Mouse (Mus musculus) stomach, embryonic 14.5 days (tissue): ENCODE results near the gene Fhod1. TPM values are rescaled to one million over a fixed set of nuclear protein-coding genes. Genes with fewer than 3 reads are reported as not detected.
"Not testable (repeated sequence)": the region's sequence is repeated elsewhere in the genome, so short reads cannot be mapped to it uniquely, and the experiment has no call there.

ENCODE experiments used
- ATAC-seq: fragments of 200-750 bp; cut with Nextera tagmentation; 2 replicates; pipeline ENCODE4 v1.8.0; 2017; ENCODE audit warnings: low read depth, moderate TSS enrichment; ENCODE audit not compliant: insufficient number of reproducible peaks, insufficient read depth, low FRiP score
- H3K27ac ChIP-seq: fragments of 300-500 bp; sonication (generic); 2 replicates; pipeline ENCODE4 v1.5.1; 2014; ENCODE audit warnings: mild to moderate bottlenecking, low read length, moderate library complexity, mixed read lengths
- H3K27me3 ChIP-seq: fragments of 300-500 bp; sonication (generic); 2 replicates; pipeline ENCODE4 v1.6.1; 2014; ENCODE audit warnings: low read length, control low read depth, mixed read lengths; ENCODE audit not compliant: control insufficient read depth, insufficient read depth
- H3K36me3 ChIP-seq: fragments of 300-500 bp; sonication (generic); 2 replicates; pipeline ENCODE4 v1.6.1; 2014; ENCODE audit warnings: mild to moderate bottlenecking, control low read depth, low read length, moderate library complexity, mixed read lengths; ENCODE audit not compliant: control insufficient read depth, insufficient read depth
- H3K4me1 ChIP-seq: fragments of 300-500 bp; sonication (generic); 2 replicates; pipeline ENCODE4 v1.6.1; 2014; ENCODE audit warnings: low read length, control low read depth, mixed read lengths; ENCODE audit not compliant: control insufficient read depth, insufficient read depth
- H3K4me2 ChIP-seq: fragments of 300-500 bp; sonication (generic); replicated peaks from 2 replicates; pipeline ENCODE4 v1.6.1; 2014; ENCODE audit warnings: low read depth, low read length, control low read depth
- H3K4me3 ChIP-seq: fragments of 300-500 bp; sonication (generic); 2 replicates; pipeline ENCODE4 v1.5.1; 2014; ENCODE audit warnings: low read depth, low read length, control low read depth
- H3K9ac ChIP-seq: fragments of 300-500 bp; sonication (generic); replicated peaks from 2 replicates; pipeline ENCODE4 v1.6.1; 2014; ENCODE audit warnings: low read depth, mild to moderate bottlenecking, control low read depth, low read length, moderate library complexity, mixed read lengths
- H3K9me3 ChIP-seq: fragments of 300-500 bp; sonication (generic); 2 replicates; pipeline ENCODE4 v1.6.1; 2016; ENCODE audit warnings: low read depth, low read length, control low read depth; ENCODE audit not compliant: control insufficient read depth
- WGBS: fragments of 180-500 bp; shearing (Covaris S2); extraction: QIAGEN DNeasy Blood & Tissue Kit; methylation state at CpG from one replicate; pipeline ENCODE4 v1.1.7; 2014; 5-methylcytosine and 5-hydroxymethylcytosine counted together
- polyA plus RNA-seq: library from polyadenylated mRNA; unstranded; fragments of >200 nt; fragmentation: Nextera tagmentation; extraction: Ambion mirVana; gene quantifications from 2 replicates; pipeline ENCODE4 v1.2.1, GENCODE M21; 2014

Fhod1 gene
- polyA plus RNA-seq, 1 experiment from 2014 or later = 3.5 TPM

- not testable (repeated sequence) for H3K27ac ChIP-seq, H3K4me3 ChIP-seq, H3K4me2 ChIP-seq, H3K27me3 ChIP-seq, H3K9ac ChIP-seq, ATAC-seq, H3K9me3 ChIP-seq, H3K36me3 ChIP-seq
- WGBS = 84% methylated on average over 8 of the region's 8 CpGs
- H3K4me1 ChIP-seq = peaks cover 14% of the 10 kb centered on the region; the same call in 1 of the 2 replicates
Observed at GRCm38 (mm10) chr8:105291364-105291763, 56.4 kb downstream of the Fhod1 start.

- peaks cover 14% of the 10 kb centered on the region; the same call in 1 of the 2 replicates for H3K4me1 ChIP-seq
- WGBS = 8% methylated on average over 31 of the region's 31 CpGs
- no peaks in the 10 kb centered on the region for H3K9me3 ChIP-seq
- no peak overlapping the region for H3K9ac ChIP-seq
- 0 out of 2 replicates have a peak, but pooled peaks cover 4% of the 10 kb centered on the region for H3K27me3 ChIP-seq
- H3K36me3 ChIP-seq = no peaks in the 10 kb centered on the region
- H3K4me2 ChIP-seq = peak overlapping the region; percentile 87; the same call in 1 of the 2 replicates
- peak overlapping the region; percentile 41; the same call in 1 of the 2 replicates for H3K4me3 ChIP-seq
- H3K27ac ChIP-seq = no peak overlapping the region
- no peak for ATAC-seq
Observed at GRCm38 (mm10) chr8:105290554-105291314, 57.0 kb downstream of the Fhod1 start.

DNA sequence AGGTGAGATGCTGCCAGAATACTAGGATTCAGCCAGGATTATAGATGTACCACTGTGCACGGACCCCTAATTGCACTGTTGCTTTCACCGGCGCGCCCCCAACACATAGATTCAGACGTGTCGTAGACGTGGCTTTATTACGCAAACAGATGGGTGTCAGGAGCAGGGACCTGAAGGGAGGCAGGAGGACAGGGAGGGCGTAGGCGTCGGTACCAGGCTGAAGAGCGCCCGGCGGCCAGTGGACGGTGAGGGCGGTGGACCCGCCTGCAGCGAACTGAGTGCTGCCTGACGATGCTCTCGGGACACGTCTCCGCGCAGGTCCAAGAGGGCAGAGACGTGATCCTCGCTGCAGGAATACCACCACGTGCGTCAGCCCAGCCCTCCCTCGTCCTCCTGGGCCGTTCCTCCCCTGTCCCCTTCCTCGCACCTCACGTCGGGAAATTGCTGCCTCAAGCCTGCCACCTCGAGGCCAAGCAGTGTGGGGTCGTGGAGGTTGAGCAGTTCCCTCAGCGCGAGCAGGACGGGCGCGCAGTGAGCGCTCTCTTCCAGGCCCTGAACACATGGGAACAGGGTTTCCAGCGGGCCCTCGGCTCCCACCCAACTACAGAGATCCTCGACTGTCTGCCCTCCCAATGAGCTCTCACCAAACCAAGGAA, 57.8 kb downstream of the Fhod1 start, which contains the start of gene 4931428F04Rik:
4931428F04Rik (minus strand) TSS at position 60 of the 656 bp plus-strand sequence.
- peak within 1 kb of the TSS; percentile 28; the same call in 1 of the 2 replicates for H3K9ac ChIP-seq
- WGBS = under 1% methylated on average over 41 of the region's 43 CpGs
- ATAC-seq = no peak

GRCm38 (mm10) chr8:105288958-105289732, 58.6 kb downstream of the Fhod1 start:
- H3K4me1 ChIP-seq = peaks cover 14% of the 10 kb centered on the region; the same call in 1 of the 2 replicates
- H3K4me3 ChIP-seq = peak overlapping the region; percentile 41
- H3K9me3 ChIP-seq = no peaks in the 10 kb centered on the region
- H3K27me3 ChIP-seq = 0 out of 2 replicates have a peak, but pooled peaks cover 4% of the 10 kb centered on the region
- peak overlapping the region; percentile 28; the same call in 1 of the 2 replicates for H3K9ac ChIP-seq
- ATAC-seq = peak; percentile 93
- peak overlapping the region; percentile 87 for H3K4me2 ChIP-seq
- under 1% methylated on average over 53 of the region's 53 CpGs for WGBS
- peaks cover 4% of the 10 kb centered on the region; the same call in 1 of the 2 replicates for H3K36me3 ChIP-seq
- H3K27ac ChIP-seq = peak overlapping the region; percentile 73

More for the DNA sequence above, 57.8 kb downstream of the Fhod1 start, which contains the start of gene 4931428F04Rik:
- H3K27me3 ChIP-seq = 0 out of 2 replicates have a peak, but pooled peaks cover 4% of the 10 kb centered on the region
- peak within 1 kb of the TSS; percentile 73 for H3K27ac ChIP-seq
- peak within 1 kb of the TSS; percentile 41 for H3K4me3 ChIP-seq
- no peaks in the 10 kb centered on the region for H3K9me3 ChIP-seq
- peaks cover 14% of the 10 kb centered on the region; the same call in 1 of the 2 replicates for H3K4me1 ChIP-seq
- H3K4me2 ChIP-seq = peak within 1 kb of the TSS; percentile 87
- peaks cover 3% of the 10 kb centered on the region; the same call in 1 of the 2 replicates for H3K36me3 ChIP-seq

- Histone ChIP-seq H3K4me2 (peak overlapping the region; percentile 87), H3K4me3 (peak overlapping the region; percentile 41; the same call in 1 of the 2 replicates), H3K9ac (no peak overlapping the region), H3K36me3 (peaks cover 4% of the 10 kb centered on the region; the same call in 1 of the 2 replicates), H3K27ac (no peak overlapping the region), H3K27me3 (0 out of 2 replicates have a peak, but pooled peaks cover 4% of the 10 kb centered on the region), H3K9me3 (no peaks in the 10 kb centered on the region), H3K4me1 (peaks cover 14% of the 10 kb centered on the region; the same call in 1 of the 2 replicates)
- WGBS = 77% methylated on average over 5 of the region's 5 CpGs
- no peak for ATAC-seq
Observed at GRCm38 (mm10) chr8:105288231-105288630, 59.5 kb downstream of the Fhod1 start.

GRCm38 (mm10) chr8:105286907-105287306, 60.8 kb downstream of the Fhod1 start:
- H3K36me3 ChIP-seq = peaks cover 4% of the 10 kb centered on the region; the same call in 1 of the 2 replicates
- no peak overlapping the region for H3K4me3 ChIP-seq
- H3K9me3 ChIP-seq = no peaks in the 10 kb centered on the region
- 83% methylated on average over 4 of the region's 4 CpGs for WGBS
- no peak overlapping the region for H3K9ac ChIP-seq
- peaks cover 14% of the 10 kb centered on the region; the same call in 1 of the 2 replicates for H3K4me1 ChIP-seq
- H3K4me2 ChIP-seq = no peak overlapping the region
- ATAC-seq = no peak
- 0 out of 2 replicates have a peak, but pooled peaks cover 4% of the 10 kb centered on the region for H3K27me3 ChIP-seq
- H3K27ac ChIP-seq = no peak overlapping the region

DNA sequence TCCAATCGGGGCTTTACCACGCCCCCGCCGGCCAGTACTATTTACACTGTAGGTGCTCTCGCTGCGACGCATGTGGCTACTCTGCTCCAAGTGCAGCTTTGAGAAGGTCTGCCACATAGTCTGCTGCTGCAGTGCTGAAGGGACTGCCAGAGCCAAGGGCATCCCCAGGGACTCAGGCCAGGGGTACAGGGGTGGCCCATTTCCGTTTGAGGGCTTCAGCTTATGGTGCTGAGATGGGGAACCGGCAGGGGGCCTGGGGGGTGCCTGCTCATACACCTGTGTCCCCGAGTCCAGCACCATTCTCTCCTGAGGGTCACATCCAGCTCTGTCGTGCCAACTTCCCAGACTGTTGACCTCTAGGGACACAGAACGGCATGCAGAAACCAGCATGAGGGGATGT, 62.2 kb downstream of the Fhod1 start:
- no peaks in the 10 kb centered on the region for H3K9me3 ChIP-seq
- no peak overlapping the region for H3K9ac ChIP-seq
- 49% methylated on average over 12 of the region's 12 CpGs for WGBS
- no peak for ATAC-seq
- 0 out of 2 replicates have a peak, but pooled peaks cover 3% of the 10 kb centered on the region for H3K27me3 ChIP-seq
- no peak overlapping the region for H3K27ac ChIP-seq
- H3K36me3 ChIP-seq = peaks cover 4% of the 10 kb centered on the region; the same call in 1 of the 2 replicates
- H3K4me3 ChIP-seq = no peak overlapping the region
- H3K4me1 ChIP-seq = peaks cover 13% of the 10 kb centered on the region; the same call in 1 of the 2 replicates
- no peak overlapping the region for H3K4me2 ChIP-seq
